Mouse (Mus musculus) thymus, adult 2 months (tissue): ENCODE measurements around the gene Spdye4c. TPM values are rescaled to one million over a fixed set of nuclear protein-coding genes. Genes with fewer than 3 reads are reported as not detected.

Experiments used
- DNase-seq: peaks from one replicate; pipeline ENCODE4 v3.0.0; 2021
- H3K27ac ChIP-seq: fragments of 200-500 bp; 2 replicates; pipeline ENCODE4 v1.5.1; 2012; ENCODE audit warnings: low read length, control low read depth; ENCODE audit not compliant: control insufficient read depth, insufficient read depth
- H3K27me3 ChIP-seq: fragments of 200-500 bp; 2 replicates; pipeline ENCODE4 v1.6.1; 2012; ENCODE audit warnings: mild to moderate bottlenecking, low read length, moderate library complexity, mixed read lengths; ENCODE audit not compliant: control insufficient read depth, insufficient read depth
- H3K36me3 ChIP-seq: fragments of 200-500 bp; 2 replicates; pipeline ENCODE4 v1.6.1; 2012; ENCODE audit warnings: mild to moderate bottlenecking, low read length, moderate library complexity; ENCODE audit not compliant: control insufficient read depth, insufficient read depth
- H3K4me1 ChIP-seq: fragments of 200-500 bp; replicated peaks from 2 replicates; pipeline ENCODE4 v1.6.1; 2012; ENCODE audit warnings: low read length; ENCODE audit not compliant: control insufficient read depth, insufficient read depth
- H3K4me3 ChIP-seq: fragments of 200-500 bp; 2 replicates; pipeline ENCODE4 v1.5.1; 2012; ENCODE audit warnings: mild to moderate bottlenecking, low read length, control low read depth, moderate library complexity; ENCODE audit not compliant: control insufficient read depth, insufficient read depth
- CTCF ChIP-seq: fragments of 200-500 bp; IDR thresholded peaks from 2 replicates; pipeline ENCODE4 v1.5.1; 2012; ENCODE audit warnings: mild to moderate bottlenecking, control low read depth, low read length, moderate library complexity, borderline replicate concordance; ENCODE audit not compliant: control insufficient read depth, poor library complexity, insufficient read depth; ENCODE audit errors: extremely low read depth
- POLR2A ChIP-seq: fragments of 200-500 bp; IDR thresholded peaks from 2 replicates; pipeline ENCODE4 v1.6.1; 2012; ENCODE audit warnings: mild to moderate bottlenecking, low read length, control low read depth, moderate library complexity; ENCODE audit not compliant: control insufficient read depth, poor library complexity, insufficient read depth; ENCODE audit errors: extremely low read depth
- WGBS: fragments of 180-500 bp; shearing (Covaris S2); methylation state at CpG from one replicate; pipeline ENCODE4 v1.1.7; 2018; 5-methylcytosine and 5-hydroxymethylcytosine counted together
- polyA plus RNA-seq: library from polyadenylated mRNA; depleted of rRNA; stranded (reverse); fragments of >200 nt; gene quantifications from 2 replicates; pipeline ENCODE4 v1.2.3, GENCODE M21; 2012; rRNA removed

The Spdye4c gene
- polyA plus RNA-seq, result not detected in 2 replicates

GRCm38 (mm10) chr2:128590909-128591308, at the start of gene Spdye4c:
Gene Spdye4c (plus strand): TSS chr2:128591209.
- WGBS, result 97% methylated on average over 3 of the region's 3 CpGs
- Histone ChIP-seq H3K4me1 (no peaks in the 10 kb centered on the region), H3K27me3 (no peaks in the 10 kb centered on the region), H3K36me3 (no peaks in the 10 kb centered on the region), H3K4me3 (no peak within 1 kb of the TSS), H3K27ac (no peak within 1 kb of the TSS)
- DNase-seq, result no peak
- TF ChIP-seq POLR2A, result no peak
- TF ChIP-seq CTCF, result no peak

GRCm38 (mm10) chr2:128543495-128543894, 47.5 kb upstream of the Spdye4c start:
- H3K27me3 ChIP-seq, result no peaks in the 10 kb centered on the region
- no peak overlapping the region for H3K4me3 ChIP-seq
- peaks cover 22% of the 10 kb centered on the region for H3K4me1 ChIP-seq
- H3K36me3 ChIP-seq, result no peaks in the 10 kb centered on the region
- 62% methylated on average over 8 of the region's 8 CpGs for WGBS
- TF ChIP-seq POLR2A (no peak), CTCF (no peak)
- no peak for DNase-seq
- H3K27ac ChIP-seq, result no peak overlapping the region

GRCm38 (mm10) chr2:128544421-128545137, 46.4 kb upstream of the Spdye4c start:
- H3K4me3 ChIP-seq, result no peak overlapping the region
- H3K36me3 ChIP-seq, result no peaks in the 10 kb centered on the region
- peak overlapping the region; percentile 36; the same call in 1 of the 2 replicates for H3K27ac ChIP-seq
- DNase-seq, result peak; percentile 66
- TF ChIP-seq POLR2A (no peak), CTCF (peak; percentile 31; the same call in 1 of the 2 replicates)
- peaks cover 22% of the 10 kb centered on the region for H3K4me1 ChIP-seq
- H3K27me3 ChIP-seq, result no peaks in the 10 kb centered on the region
- WGBS, result 59% methylated on average over 5 of the region's 5 CpGs

- DNase-seq, result no peak
- WGBS, result 89% methylated on average over 7 of the region's 7 CpGs
- no peak overlapping the region for H3K27ac ChIP-seq
Observed at GRCm38 (mm10) chr2:128545447-128545846, 45.6 kb upstream of the Spdye4c start.

GRCm38 (mm10) chr2:128547079-128547478, 43.9 kb upstream of the Spdye4c start:
- no peak for DNase-seq
- Histone ChIP-seq H3K4me1 (peaks cover 23% of the 10 kb centered on the region), H3K27me3 (no peaks in the 10 kb centered on the region), H3K4me3 (no peak overlapping the region), H3K36me3 (no peaks in the 10 kb centered on the region), H3K27ac (no peak overlapping the region)
- 91% methylated on average over 10 of the region's 10 CpGs for WGBS
- TF ChIP-seq POLR2A, result no peak
- TF ChIP-seq CTCF, result no peak

More at GRCm38 (mm10) chr2:128545447-128545846, 45.6 kb upstream of the Spdye4c start:
- Histone ChIP-seq H3K4me1 (peaks cover 22% of the 10 kb centered on the region), H3K27me3 (no peaks in the 10 kb centered on the region), H3K36me3 (no peaks in the 10 kb centered on the region), H3K4me3 (no peak overlapping the region)
- TF ChIP-seq CTCF (no peak), POLR2A (no peak)

- TF ChIP-seq POLR2A (no peak), CTCF (no peak)
- Histone ChIP-seq H3K27me3 (no peaks in the 10 kb centered on the region), H3K36me3 (no peaks in the 10 kb centered on the region), H3K4me1 (peaks cover 27% of the 10 kb centered on the region), H3K27ac (no peak overlapping the region), H3K4me3 (no peak overlapping the region)
- WGBS, result 82% methylated on average over 2 of the region's 2 CpGs
- no peak for DNase-seq
Observed at GRCm38 (mm10) chr2:128548262-128548661, 42.7 kb upstream of the Spdye4c start.

GRCm38 (mm10) chr2:128549561-128549960, 41.4 kb upstream of the Spdye4c start:
- TF ChIP-seq POLR2A (no peak), CTCF (no peak)
- H3K27ac ChIP-seq, result no peak overlapping the region
- H3K4me1 ChIP-seq, result peaks cover 14% of the 10 kb centered on the region
- 49% methylated on average over 7 of the region's 7 CpGs for WGBS
- no peaks in the 10 kb centered on the region for H3K36me3 ChIP-seq
- no peak overlapping the region for H3K4me3 ChIP-seq
- no peaks in the 10 kb centered on the region for H3K27me3 ChIP-seq
- no peak for DNase-seq
